Mouse (Mus musculus) hindbrain, postnatal 0 days (tissue): ENCODE data around the gene Nudt15. TPM values are rescaled to one million over a fixed set of nuclear protein-coding genes. Genes with fewer than 3 reads are reported as not detected.
A peak's percentile ranks its signal among the peaks of the same experiment; 100 is the strongest.

Experiments
- ATAC-seq: fragments of 200-750 bp; cut with Nextera tagmentation; 2 replicates; pipeline ENCODE4 v1.8.0; 2017; ENCODE audit warnings: mild to moderate bottlenecking, moderate TSS enrichment, moderate library complexity
- DNase-seq: peaks from one replicate; pipeline ENCODE4 v3.0.0-alpha.2; 2015; ENCODE audit warnings: low spot score
- H3K27ac ChIP-seq: fragments of 300-500 bp; sonication (generic); 2 replicates; pipeline ENCODE4 v1.5.1; 2014; ENCODE audit warnings: mild to moderate bottlenecking
- H3K27me3 ChIP-seq: fragments of 300-500 bp; sonication (generic); 2 replicates; pipeline ENCODE4 v1.6.1; 2014; ENCODE audit warnings: low read length, mixed read lengths; ENCODE audit not compliant: insufficient read depth
- H3K36me3 ChIP-seq: fragments of 300-500 bp; sonication (generic); 2 replicates; pipeline ENCODE4 v1.6.1; 2014; ENCODE audit warnings: low read length, mixed read lengths; ENCODE audit not compliant: insufficient read depth
- H3K4me1 ChIP-seq: fragments of 300-500 bp; sonication (generic); 2 replicates; pipeline ENCODE4 v1.6.1; 2014; ENCODE audit warnings: antibody characterized with exemption, low read length, mixed read lengths; ENCODE audit not compliant: insufficient read depth
- H3K4me2 ChIP-seq: fragments of 300-500 bp; sonication (generic); 2 replicates; pipeline ENCODE4 v1.6.1; 2014; ENCODE audit warnings: low read depth, mild to moderate bottlenecking, low read length, moderate library complexity, mixed read lengths
- H3K4me3 ChIP-seq: fragments of 300-500 bp; sonication (generic); 2 replicates; pipeline ENCODE4 v1.5.1; 2014; ENCODE audit warnings: low read length
- H3K9ac ChIP-seq: fragments of 300-500 bp; sonication (generic); replicated peaks from 2 replicates; pipeline ENCODE4 v1.6.1; 2014; ENCODE audit warnings: mild to moderate bottlenecking, low read length, moderate library complexity, mixed read lengths
- H3K9me3 ChIP-seq: fragments of 300-500 bp; sonication (generic); 2 replicates; pipeline ENCODE4 v1.6.1; 2016; ENCODE audit warnings: low read length, mixed read lengths
- CTCF ChIP-seq: IDR thresholded peaks from 2 replicates; pipeline ENCODE4 v1.5.1; 2016; ENCODE audit warnings: antibody characterized with exemption, control low read depth, low read depth
- WGBS: fragments of 180-500 bp; shearing (Covaris S2); extraction: QIAGEN DNeasy Blood & Tissue Kit; methylation state at CpG from one replicate; pipeline ENCODE4 v1.1.7; 2014; 5-methylcytosine and 5-hydroxymethylcytosine counted together
- polyA plus RNA-seq: library from polyadenylated mRNA; unstranded; fragments of >200 nt; fragmentation: Nextera tagmentation; extraction: Ambion mirVana; gene quantifications from 2 replicates; pipeline ENCODE4 v1.2.1, GENCODE M21; 2015
- total RNA-seq: library from RNA; depleted of rRNA; stranded (reverse); fragments of >200 nt; gene quantifications from 2 replicates; pipeline ENCODE4 v1.2.3, GENCODE M21; 2014

Nudt15 gene
- total and polyA plus RNA-seq, 2 experiments from 2014 or later, result 6.3 to 10.3 TPM

- H3K4me1 ChIP-seq, result peaks cover 10% of the 10 kb centered on the region
- peak; percentile 52; the same call in 1 of the 2 replicates for ATAC-seq
- DNase-seq, result peak; percentile 55
- peak overlapping the region; percentile 85; the same call in 1 of the 2 replicates for H3K27ac ChIP-seq
- no peak overlapping the region for H3K4me2 ChIP-seq
- no peaks in the 10 kb centered on the region for H3K36me3 ChIP-seq
- TF ChIP-seq CTCF, result no peak
- no peak overlapping the region for H3K4me3 ChIP-seq
- no peaks in the 10 kb centered on the region for H3K27me3 ChIP-seq
- 47% methylated on average over 6 of the region's 6 CpGs for WGBS
- H3K9me3 ChIP-seq, result no peaks in the 10 kb centered on the region
- H3K9ac ChIP-seq, result no peak overlapping the region
These were observed 46.3 kb downstream of the Nudt15 start for GRCm38 (mm10) chr14:73501721-73502120.

DNA sequence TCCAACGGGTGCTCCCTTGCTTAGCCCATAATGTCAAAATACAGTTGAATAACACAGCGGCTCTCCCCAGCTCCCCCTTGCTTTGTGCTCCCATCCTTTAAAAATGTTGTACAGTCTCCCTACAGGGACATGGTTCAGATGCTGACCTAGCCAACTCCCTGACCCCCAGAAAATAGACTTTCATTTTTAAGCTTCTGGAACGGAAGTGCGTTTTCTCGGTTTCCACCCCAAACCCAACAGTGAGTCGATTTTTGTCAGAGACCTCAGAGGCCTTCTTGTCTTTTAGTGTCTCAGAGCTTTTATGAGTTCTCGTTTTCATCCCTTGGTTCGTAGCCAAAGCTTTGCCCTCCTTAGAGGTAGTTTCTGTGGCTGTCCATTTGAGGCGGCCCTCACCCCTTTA lies 46.8 kb downstream of the Nudt15 start:
- DNase-seq, result no peak
- Histone ChIP-seq H3K27me3 (no peaks in the 10 kb centered on the region), H3K27ac (peak overlapping the region; percentile 85; the same call in 1 of the 2 replicates), H3K9ac (no peak overlapping the region), H3K4me3 (no peak overlapping the region), H3K4me2 (no peak overlapping the region), H3K4me1 (peaks cover 10% of the 10 kb centered on the region), H3K36me3 (no peaks in the 10 kb centered on the region), H3K9me3 (no peaks in the 10 kb centered on the region)
- TF ChIP-seq CTCF, result no peak
- WGBS, result 63% methylated on average over 9 of the region's 9 CpGs
- ATAC-seq, result no peak

- no peak; the same call in 1 of the 2 replicates for TF ChIP-seq CTCF
- no peaks in the 10 kb centered on the region for H3K36me3 ChIP-seq
- no peak overlapping the region for H3K4me3 ChIP-seq
- H3K9ac ChIP-seq, result no peak overlapping the region
- H3K9me3 ChIP-seq, result no peaks in the 10 kb centered on the region
- H3K4me1 ChIP-seq, result no peaks in the 10 kb centered on the region
- WGBS, result 75% methylated on average over 7 of the region's 7 CpGs
- no peak overlapping the region for H3K4me2 ChIP-seq
- ATAC-seq, result no peak
- H3K27ac ChIP-seq, result no peak overlapping the region
- no peaks in the 10 kb centered on the region for H3K27me3 ChIP-seq
- no peak for DNase-seq
These were observed 52.3 kb downstream of the Nudt15 start for GRCm38 (mm10) chr14:73495753-73496152.

DNA sequence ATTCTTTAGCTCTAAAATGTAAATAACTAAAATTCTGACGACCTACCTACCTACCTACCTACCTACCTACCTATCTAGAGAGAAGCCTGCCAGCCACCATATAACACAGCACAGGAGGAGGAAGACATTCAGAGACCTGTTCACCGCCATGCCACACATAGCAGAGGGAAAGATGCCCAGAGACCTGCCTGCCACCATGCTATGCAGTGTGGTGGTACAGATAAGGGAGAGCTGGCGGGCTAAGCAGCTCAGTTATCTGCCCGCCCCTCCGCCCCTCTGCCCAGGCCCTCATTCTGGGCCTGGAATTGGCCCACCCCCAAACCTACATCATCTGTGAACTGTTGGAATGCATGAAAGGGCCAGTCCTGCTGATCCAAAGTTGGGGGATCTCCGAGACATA lies 53.9 kb downstream of the Nudt15 start:
- H3K4me3 ChIP-seq, result no peak overlapping the region
- WGBS, result 71% methylated on average over 6 of the region's 6 CpGs
- ATAC-seq, result no peak
- DNase-seq, result no peak
- TF ChIP-seq CTCF, result no peak
- H3K27ac ChIP-seq, result no peak overlapping the region
- no peaks in the 10 kb centered on the region for H3K36me3 ChIP-seq
- H3K9ac ChIP-seq, result no peak overlapping the region
- H3K9me3 ChIP-seq, result no peaks in the 10 kb centered on the region
- no peak overlapping the region for H3K4me2 ChIP-seq
- no peaks in the 10 kb centered on the region for H3K27me3 ChIP-seq
- H3K4me1 ChIP-seq, result no peaks in the 10 kb centered on the region

GRCm38 (mm10) chr14:73493356-73493755 lies 54.7 kb downstream of the Nudt15 start:
- no peak for ATAC-seq
- Histone ChIP-seq H3K4me1 (no peaks in the 10 kb centered on the region), H3K27me3 (no peaks in the 10 kb centered on the region), H3K4me3 (no peak overlapping the region), H3K4me2 (no peak overlapping the region), H3K27ac (no peak overlapping the region), H3K9me3 (no peaks in the 10 kb centered on the region), H3K36me3 (no peaks in the 10 kb centered on the region), H3K9ac (no peak overlapping the region)
- TF ChIP-seq CTCF, result no peak
- WGBS, result 96% methylated on average over 6 of the region's 6 CpGs
- DNase-seq, result no peak

DNA sequence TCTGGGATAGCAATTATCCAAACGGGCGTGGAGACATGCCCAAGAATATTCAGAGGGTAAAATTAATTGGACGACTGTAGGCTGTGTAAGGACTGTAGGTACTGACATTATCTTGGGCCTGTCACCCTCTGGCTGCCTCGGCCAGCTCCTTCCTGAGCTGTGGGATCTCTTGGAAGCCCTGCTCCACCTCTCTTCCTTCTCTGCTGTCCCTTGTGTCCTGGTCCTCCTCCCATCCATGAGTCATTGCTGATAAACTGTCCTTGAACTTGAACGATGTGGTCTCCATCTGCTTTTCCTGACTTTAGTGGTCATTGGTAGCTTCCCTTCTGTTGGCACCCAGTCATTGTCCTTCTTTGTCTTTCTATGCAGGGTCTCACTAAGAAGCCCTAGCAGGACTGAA lies 61.4 kb downstream of the Nudt15 start:
- Histone ChIP-seq H3K4me3 (no peak overlapping the region), H3K36me3 (no peaks in the 10 kb centered on the region), H3K27me3 (no peaks in the 10 kb centered on the region), H3K4me1 (no peaks in the 10 kb centered on the region), H3K27ac (no peak overlapping the region), H3K9ac (no peak overlapping the region), H3K9me3 (no peaks in the 10 kb centered on the region), H3K4me2 (no peak overlapping the region)
- no peak for DNase-seq
- ATAC-seq, result no peak
- 82% methylated on average over 5 of the region's 5 CpGs for WGBS
- TF ChIP-seq CTCF, result no peak

DNA sequence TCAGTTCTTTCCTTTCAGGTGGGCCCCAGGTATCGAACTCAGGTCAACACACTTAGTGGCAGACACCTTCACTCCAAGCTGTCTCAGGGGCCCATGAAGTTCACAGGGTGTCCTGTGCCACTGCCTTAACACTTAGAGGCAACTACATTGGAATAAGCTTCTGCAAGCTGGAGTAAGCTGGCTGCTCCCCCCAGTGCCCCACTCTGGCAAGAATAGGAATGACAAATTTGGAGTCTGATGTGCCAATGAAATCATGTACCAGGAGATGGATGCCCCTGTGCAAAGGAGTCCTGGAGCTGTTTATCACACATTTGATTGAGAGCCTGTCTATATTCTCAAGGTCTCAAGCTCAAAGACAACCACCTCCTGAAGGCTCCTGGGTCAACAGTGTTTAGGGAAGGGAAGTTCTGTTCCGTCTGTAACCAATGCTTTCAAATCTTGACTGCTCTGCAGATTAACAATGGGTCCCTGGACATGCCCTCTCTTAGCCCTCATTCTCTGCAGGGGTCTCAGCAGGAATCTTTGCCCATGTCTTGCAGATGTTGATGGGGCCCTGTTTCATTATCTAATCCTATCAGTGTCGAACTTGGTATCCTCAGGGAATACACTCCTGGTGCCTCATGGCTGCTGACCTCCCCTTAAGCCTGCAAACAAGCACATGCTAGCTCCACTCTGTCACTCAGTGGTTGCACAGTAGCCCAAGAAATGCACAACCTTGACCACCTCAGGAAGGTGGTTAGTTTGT lies 63.5 kb downstream of the Nudt15 start:
- Histone ChIP-seq H3K4me1 (no peaks in the 10 kb centered on the region), H3K27ac (no peak overlapping the region), H3K4me3 (no peak overlapping the region), H3K4me2 (no peak overlapping the region), H3K9me3 (no peaks in the 10 kb centered on the region), H3K36me3 (no peaks in the 10 kb centered on the region), H3K27me3 (no peaks in the 10 kb centered on the region), H3K9ac (no peak overlapping the region)
- TF ChIP-seq CTCF, result peak; percentile 32
- 52% methylated on average over 3 of the region's 3 CpGs for WGBS
- DNase-seq (no peak), ATAC-seq (no peak)
